Mouse (Mus musculus) CH12.LX (cell line): ENCODE results near the gene Gm42417. TPM values are rescaled to one million over a fixed set of nuclear protein-coding genes. Genes with fewer than 3 reads are reported as not detected.

Source experiments
- DNase-seq: peaks from one replicate; pipeline ENCODE4 v3.0.0-alpha.2; 2013; ENCODE audit errors: extremely low read depth
- H3K27ac ChIP-seq: 2 replicates; pipeline ENCODE4 v1.5.1; 2012; ENCODE audit warnings: low read depth, mild to moderate bottlenecking, control low read depth, moderate library complexity; ENCODE audit not compliant: insufficient read depth
- H3K27me3 ChIP-seq: replicated peaks from 2 replicates; pipeline ENCODE3; 2012; ENCODE audit warnings: inconsistent platforms
- H3K36me3 ChIP-seq, 2 experiments: replicated peaks in 1 of 2; 2 replicates each; pipeline versions ENCODE3 to v1.6.1; 2012; ENCODE audit warnings: inconsistent platforms in 1 of 2, low read length in 1 of 2, mild to moderate bottlenecking in 1 of 2, mixed read lengths in 1 of 2, moderate library complexity in 1 of 2; ENCODE audit not compliant: control insufficient read depth in 1 of 2, insufficient read depth in 1 of 2
- H3K4me1 ChIP-seq, 2 experiments: 2 replicates each; pipeline ENCODE4 v1.6.1; 2012; ENCODE audit warnings: inconsistent platforms in 1 of 2, moderate library complexity in 1 of 2; ENCODE audit not compliant: insufficient read depth in 2 of 2, control insufficient read depth in 1 of 2
- H3K4me2 ChIP-seq: 2 replicates; pipeline ENCODE4 v1.6.1; 2012; ENCODE audit warnings: low read depth, mild to moderate bottlenecking, control low read depth; ENCODE audit not compliant: poor library complexity, insufficient read depth, severe bottlenecking
- H3K4me3 ChIP-seq, 3 experiments: fragments of 150-350 bp in 1 of 3; sonication (generic) in 1 of 3; replicated peaks in 1 of 3; 2 replicates each; pipeline versions ENCODE3 to v1.5.1; 2011 to 2012; ENCODE audit warnings: low read depth in 2 of 3, low read length in 2 of 3, mild to moderate bottlenecking in 2 of 3, moderate library complexity in 2 of 3, control low read depth in 1 of 3, improper control_type of control experiment in 1 of 3, inconsistent platforms in 1 of 3, mixed read lengths in 1 of 3; ENCODE audit not compliant: poor library complexity in 1 of 3
- H3K79me2 ChIP-seq: replicated peaks from 2 replicates; pipeline ENCODE4 v1.6.1; 2012; ENCODE audit warnings: mild to moderate bottlenecking, moderate library complexity; ENCODE audit not compliant: control insufficient read depth, poor library complexity, insufficient read depth, severe bottlenecking; ENCODE audit errors: extremely low read depth
- H3K9ac ChIP-seq: 2 replicates; pipeline ENCODE4 v1.6.1; 2012; ENCODE audit warnings: low read depth, mild to moderate bottlenecking, control low read depth, moderate library complexity; ENCODE audit not compliant: insufficient read depth
- H3K9me3 ChIP-seq: replicated peaks from 2 replicates; pipeline ENCODE3; 2012; ENCODE audit warnings: low read length, inconsistent platforms, mixed read lengths
- CHD1 ChIP-seq: IDR thresholded peaks from 2 replicates; pipeline ENCODE4 v1.6.1; 2012; ENCODE audit warnings: low read depth, low read length, improper control_type of control experiment, inconsistent platforms
- ELF1 ChIP-seq: IDR thresholded peaks from 2 replicates; pipeline ENCODE4 v1.6.1; 2014; ENCODE audit warnings: low read depth, mild to moderate bottlenecking, inconsistent platforms, low read length, improper control_type of control experiment
- EP300 ChIP-seq: IDR thresholded peaks from 2 replicates; pipeline ENCODE4 v1.6.1; 2011; ENCODE audit warnings: low read length, improper control_type of control experiment
- IRF4 ChIP-seq: IDR thresholded peaks from 2 replicates; pipeline ENCODE4 v1.6.1; 2014; ENCODE audit warnings: low read depth, mild to moderate bottlenecking, inconsistent platforms, low read length, improper control_type of control experiment
- MAFK ChIP-seq: IDR thresholded peaks from 2 replicates; pipeline ENCODE4 v1.6.1; 2011; ENCODE audit warnings: low read length, improper control_type of control experiment; ENCODE audit not compliant: insufficient replicate concordance
- SIN3A ChIP-seq: IDR thresholded peaks from 2 replicates; pipeline ENCODE4 v1.6.1; 2012; ENCODE audit warnings: low read length, improper control_type of control experiment, inconsistent platforms
- TBP ChIP-seq: conservative IDR thresholded peaks from 2 replicates; pipeline ENCODE4 v1.6.1; 2011; ENCODE audit warnings: low read depth, low read length, improper control_type of control experiment
- USF1 ChIP-seq: IDR thresholded peaks from 2 replicates; pipeline ENCODE4 v1.6.1; 2014; ENCODE audit warnings: low read depth, mild to moderate bottlenecking, inconsistent platforms, low read length, improper control_type of control experiment
- USF2 ChIP-seq: conservative IDR thresholded peaks from 2 replicates; pipeline ENCODE4 v1.6.1; 2011; ENCODE audit warnings: low read depth, low read length, improper control_type of control experiment
- dilution Hi-C: fragments of 300-500 bp; cut with MboI; formaldehyde crosslinking; loops from 2 replicates; pipeline ENCODE4 v1.14.3; 2020; ENCODE audit warnings: low sequenced_read_pairs; ENCODE audit not compliant: extremely low pct_unique_long_range_greater_than_20kb, extremely low pct_ligation_motif_present
- in situ Hi-C: fragments of 300-500 bp; cut with MboI; formaldehyde crosslinking; loops from 3 replicates; pipeline ENCODE4 v1.14.3; 2019; ENCODE audit warnings: low sequenced_read_pairs, low pct_ligation_motif_present, low pct_unique_long_range_greater_than_20kb, mixed read lengths
- polyA plus RNA-seq: library from polyadenylated mRNA; unstranded; fragments of >175 nt; gene quantifications from 2 replicates; pipeline ENCODE4 v1.2.1, GENCODE M21; 2012; ENCODE audit warnings: low read depth; ENCODE audit not compliant: insufficient read length
- total RNA-seq, 2 experiments: library from RNA; depleted of rRNA; stranded (reverse); fragments of 300-350 nt in 1 of 2; fragments of >200 nt in 1 of 2; gene quantifications; 2 replicates each; pipeline ENCODE4 v1.2.3; 2012 to 2014

The Gm42417 gene
- total and polyA plus RNA-seq, 3 experiments: 0.08 to 3.9 TPM; not detected in 1

DNA sequence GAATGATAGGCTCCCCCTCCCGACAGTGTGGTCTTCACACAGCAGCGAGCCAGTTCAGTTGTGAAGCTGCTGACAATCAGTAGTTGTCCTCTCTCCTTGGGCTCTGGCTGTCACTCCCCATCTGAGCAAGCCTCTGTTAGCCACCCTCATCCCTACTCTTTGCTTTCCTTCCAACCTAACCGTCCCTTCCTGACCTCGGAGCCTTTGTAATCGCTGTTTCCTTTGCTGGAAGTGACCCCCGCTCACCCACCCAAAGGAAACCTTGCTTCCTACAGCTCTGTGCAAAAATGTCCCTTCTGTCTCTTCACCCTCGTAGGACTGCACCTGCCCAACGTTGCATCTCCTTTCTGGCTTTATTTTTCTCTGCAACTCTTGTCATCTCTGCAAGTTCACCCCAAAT is 43.0 kb upstream of the Gm42417 start:
- Histone ChIP-seq H3K36me3 (no peaks in the 10 kb centered on the region), H3K4me2 (no peak overlapping the region), H3K27ac (no peak overlapping the region), H3K79me2 (no peaks in the 10 kb centered on the region), H3K4me3 (no peak overlapping the region), H3K27me3 (peaks cover 12% of the 10 kb centered on the region), H3K9me3 (no peaks in the 10 kb centered on the region), H3K9ac (no peak overlapping the region), H3K4me1 (peaks cover 0 to 9% of the 10 kb centered on the region in 2 experiments; a peak in 2 of 4 replicates)
- DNase-seq: no peak
- in situ Hi-C loops (no loop called here), dilution Hi-C loops (no loop called here)
- TF ChIP-seq TBP (no peak), ELF1 (no peak), SIN3A (no peak), EP300 (no peak)

DNA sequence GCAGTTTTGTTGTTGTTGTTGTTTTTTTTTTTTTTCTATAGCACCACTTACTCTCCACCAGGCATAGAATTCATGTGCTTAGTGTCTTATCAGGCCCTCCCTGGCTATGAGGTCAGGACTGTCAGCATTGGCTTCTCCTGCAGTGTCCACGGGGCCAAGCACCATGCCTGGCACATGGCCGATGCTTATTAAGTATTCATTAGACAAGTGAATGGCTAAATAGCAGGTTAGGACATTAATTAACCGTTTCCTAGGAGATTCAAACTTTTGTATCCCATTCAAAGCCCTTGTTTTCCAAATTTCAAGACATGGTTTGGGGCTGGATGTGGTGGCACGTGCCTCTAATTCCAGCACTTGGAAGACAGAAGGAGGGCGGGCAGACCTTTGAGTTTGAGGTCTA is 42.0 kb upstream of the Gm42417 start:
- TF ChIP-seq USF1 (no peak), SIN3A (no peak), USF2 (no peak), IRF4 (no peak)
- TF ChIP-seq, all 38 proteins: peak for 0
- dilution Hi-C loops (no loop called here), in situ Hi-C loops (no loop called here)
- Histone ChIP-seq H3K4me3 (no peak overlapping the region), H3K27me3 (peaks cover 12% of the 10 kb centered on the region), H3K9me3 (no peaks in the 10 kb centered on the region), H3K9ac (no peak overlapping the region), H3K79me2 (no peaks in the 10 kb centered on the region), H3K4me1 (peaks cover 0 to 9% of the 10 kb centered on the region in 2 experiments; a peak in 2 of 4 replicates), H3K27ac (no peak overlapping the region), H3K4me2 (no peak overlapping the region), H3K36me3 (no peaks in the 10 kb centered on the region)
- DNase-seq: no peak

DNA sequence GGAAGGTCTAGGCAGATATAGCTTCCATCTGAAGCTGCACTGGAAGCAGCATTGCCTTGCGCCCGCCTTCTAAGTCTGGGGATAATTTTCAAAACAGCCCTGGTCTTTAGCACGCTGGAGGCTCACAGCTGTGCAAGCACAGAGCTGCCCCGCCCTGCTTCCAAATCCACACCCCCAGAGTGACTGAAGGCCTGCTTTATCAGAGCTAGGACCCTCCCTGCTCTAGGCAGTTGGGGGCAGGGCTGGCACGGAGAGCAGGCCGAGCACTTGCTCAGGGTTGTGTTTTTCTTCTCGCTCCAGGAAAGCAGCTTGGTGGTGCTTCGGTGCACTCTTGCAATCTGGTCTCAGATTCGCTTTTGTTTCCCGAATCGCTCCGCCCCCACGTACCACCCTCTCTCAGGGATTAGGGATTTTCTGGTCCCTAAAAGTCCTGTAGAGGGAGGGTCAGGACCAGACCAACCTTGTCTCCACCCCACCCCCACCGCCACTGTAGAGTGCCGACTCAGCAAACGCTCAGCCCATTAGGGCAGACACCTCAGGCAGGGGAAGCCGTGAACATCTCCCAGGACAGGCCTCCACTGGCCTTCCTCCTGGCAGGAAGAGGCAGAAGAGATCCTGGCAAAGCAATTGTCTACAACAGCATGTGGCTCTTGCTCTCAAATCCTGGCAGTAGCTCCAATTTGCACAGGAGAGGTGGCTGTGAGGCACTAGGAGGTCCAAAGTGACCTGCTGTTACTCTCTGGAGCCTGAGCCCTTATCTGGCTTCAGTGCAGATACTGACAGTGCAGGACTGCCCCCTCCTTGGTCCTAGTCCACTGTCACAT is 41.4 kb upstream of the Gm42417 start:
- no peaks in the 10 kb centered on the region for H3K36me3 ChIP-seq
- dilution Hi-C loops: no loop called here
- TF ChIP-seq CHD1: no peak
- TF ChIP-seq MAFK: peak; percentile 77; the same call in 1 of the 2 replicates
- TF ChIP-seq, all 38 proteins: peak for 1
- Histone ChIP-seq H3K79me2 (no peaks in the 10 kb centered on the region), H3K4me1 (peaks cover 0 to 9% of the 10 kb centered on the region in 2 experiments; a peak in 2 of 4 replicates), H3K27ac (no peak overlapping the region), H3K9me3 (no peaks in the 10 kb centered on the region), H3K9ac (no peak overlapping the region), H3K4me3 (no peak overlapping the region), H3K27me3 (peaks cover 12% of the 10 kb centered on the region), H3K4me2 (no peak overlapping the region)
- DNase-seq: no peak
- in situ Hi-C loops: no loop called here
